Mouse (Mus musculus) CH12.LX (cell line): ENCODE measurements around the gene Ptprd. TPM values are rescaled to one million over a fixed set of nuclear protein-coding genes. Genes with fewer than 3 reads are reported as not detected.

ENCODE experiments used
- DNase-seq: peaks from one replicate; pipeline ENCODE4 v3.0.0-alpha.2; 2013; ENCODE audit errors: extremely low read depth
- H3K27ac ChIP-seq: 2 replicates; pipeline ENCODE4 v1.5.1; 2012; ENCODE audit warnings: low read depth, mild to moderate bottlenecking, control low read depth, moderate library complexity; ENCODE audit not compliant: insufficient read depth
- H3K27me3 ChIP-seq: replicated peaks from 2 replicates; pipeline ENCODE3; 2012; ENCODE audit warnings: inconsistent platforms
- H3K36me3 ChIP-seq, 2 experiments: replicated peaks in 1 of 2; 2 replicates each; pipeline versions ENCODE3 to v1.6.1; 2012; ENCODE audit warnings: inconsistent platforms in 1 of 2, low read length in 1 of 2, mild to moderate bottlenecking in 1 of 2, mixed read lengths in 1 of 2, moderate library complexity in 1 of 2; ENCODE audit not compliant: control insufficient read depth in 1 of 2, insufficient read depth in 1 of 2
- H3K4me1 ChIP-seq, 2 experiments: 2 replicates each; pipeline ENCODE4 v1.6.1; 2012; ENCODE audit warnings: inconsistent platforms in 1 of 2, moderate library complexity in 1 of 2; ENCODE audit not compliant: insufficient read depth in 2 of 2, control insufficient read depth in 1 of 2
- H3K4me2 ChIP-seq: 2 replicates; pipeline ENCODE4 v1.6.1; 2012; ENCODE audit warnings: low read depth, mild to moderate bottlenecking, control low read depth; ENCODE audit not compliant: poor library complexity, insufficient read depth, severe bottlenecking
- H3K4me3 ChIP-seq, 3 experiments: fragments of 150-350 bp in 1 of 3; sonication (generic) in 1 of 3; replicated peaks in 1 of 3; 2 replicates each; pipeline versions ENCODE3 to v1.5.1; 2011 to 2012; ENCODE audit warnings: low read depth in 2 of 3, low read length in 2 of 3, mild to moderate bottlenecking in 2 of 3, moderate library complexity in 2 of 3, control low read depth in 1 of 3, improper control_type of control experiment in 1 of 3, inconsistent platforms in 1 of 3, mixed read lengths in 1 of 3; ENCODE audit not compliant: poor library complexity in 1 of 3
- H3K79me2 ChIP-seq: replicated peaks from 2 replicates; pipeline ENCODE4 v1.6.1; 2012; ENCODE audit warnings: mild to moderate bottlenecking, moderate library complexity; ENCODE audit not compliant: control insufficient read depth, poor library complexity, insufficient read depth, severe bottlenecking; ENCODE audit errors: extremely low read depth
- H3K9ac ChIP-seq: 2 replicates; pipeline ENCODE4 v1.6.1; 2012; ENCODE audit warnings: low read depth, mild to moderate bottlenecking, control low read depth, moderate library complexity; ENCODE audit not compliant: insufficient read depth
- H3K9me3 ChIP-seq: replicated peaks from 2 replicates; pipeline ENCODE3; 2012; ENCODE audit warnings: low read length, inconsistent platforms, mixed read lengths
- BHLHE40 ChIP-seq: IDR thresholded peaks from 2 replicates; pipeline ENCODE4 v1.6.1; 2011; ENCODE audit warnings: mild to moderate bottlenecking, low read depth, low read length, improper control_type of control experiment
- CHD2 ChIP-seq: IDR thresholded peaks from 2 replicates; pipeline ENCODE4 v1.6.1; 2011; ENCODE audit warnings: low read length, improper control_type of control experiment
- CTCF ChIP-seq, 2 experiments: IDR thresholded peaks in 1 of 2; conservative IDR thresholded peaks in 1 of 2; 2 replicates each; pipeline ENCODE4 v1.5.1; 2011 to 2012; ENCODE audit warnings: low read depth in 2 of 2, low read length in 2 of 2, improper control_type of control experiment in 1 of 2, inconsistent platforms in 1 of 2, mild to moderate bottlenecking in 1 of 2, moderate library complexity in 1 of 2
- E2F4 ChIP-seq: IDR thresholded peaks from 2 replicates; pipeline ENCODE4 v1.6.1; 2011; ENCODE audit warnings: low read depth, low read length, improper control_type of control experiment; ENCODE audit not compliant: insufficient replicate concordance
- EP300 ChIP-seq: IDR thresholded peaks from 2 replicates; pipeline ENCODE4 v1.6.1; 2011; ENCODE audit warnings: low read length, improper control_type of control experiment
- HCFC1 ChIP-seq: IDR thresholded peaks from 2 replicates; pipeline ENCODE4 v1.6.1; 2012; ENCODE audit warnings: low read depth, mild to moderate bottlenecking, inconsistent platforms, low read length, improper control_type of control experiment
- JUND ChIP-seq: conservative IDR thresholded peaks from 2 replicates; pipeline ENCODE4 v1.6.1; 2011; ENCODE audit warnings: low read depth, low read length, improper control_type of control experiment
- MAFK ChIP-seq: IDR thresholded peaks from 2 replicates; pipeline ENCODE4 v1.6.1; 2011; ENCODE audit warnings: low read length, improper control_type of control experiment; ENCODE audit not compliant: insufficient replicate concordance
- MAX ChIP-seq: IDR thresholded peaks from 2 replicates; pipeline ENCODE4 v1.6.1; 2011; ENCODE audit warnings: low read length, improper control_type of control experiment
- MAZ ChIP-seq: IDR thresholded peaks from 2 replicates; pipeline ENCODE4 v1.6.1; 2012; ENCODE audit warnings: low read depth, mild to moderate bottlenecking, inconsistent platforms, low read length, improper control_type of control experiment, moderate library complexity
- MYC ChIP-seq: IDR thresholded peaks from 2 replicates; pipeline ENCODE4 v1.6.1; 2011; ENCODE audit warnings: low read depth, mild to moderate bottlenecking, improper control_type of control experiment, low read length
- NELFE ChIP-seq: IDR thresholded peaks from 2 replicates; pipeline ENCODE4 v1.6.1; 2011; ENCODE audit warnings: low read depth, low read length, improper control_type of control experiment
- NRF1 ChIP-seq: IDR thresholded peaks from 2 replicates; pipeline ENCODE4 v1.6.1; 2014; ENCODE audit warnings: low read depth, mild to moderate bottlenecking, inconsistent platforms, low read length, improper control_type of control experiment, moderate library complexity
- POLR2AphosphoS2 ChIP-seq: IDR thresholded peaks from 2 replicates; pipeline ENCODE4 v1.6.1; 2011; ENCODE audit warnings: low read depth, low read length, improper control_type of control experiment
- RCOR1 ChIP-seq: conservative IDR thresholded peaks from 2 replicates; pipeline ENCODE4 v1.6.1; 2012; ENCODE audit warnings: low read depth, mild to moderate bottlenecking, inconsistent platforms, low read length, improper control_type of control experiment
- SIN3A ChIP-seq: IDR thresholded peaks from 2 replicates; pipeline ENCODE4 v1.6.1; 2012; ENCODE audit warnings: low read length, improper control_type of control experiment, inconsistent platforms
- SMC3 ChIP-seq: IDR thresholded peaks from 2 replicates; pipeline ENCODE4 v1.6.1; 2011; ENCODE audit warnings: low read depth, low read length, improper control_type of control experiment
- USF1 ChIP-seq: IDR thresholded peaks from 2 replicates; pipeline ENCODE4 v1.6.1; 2014; ENCODE audit warnings: low read depth, mild to moderate bottlenecking, inconsistent platforms, low read length, improper control_type of control experiment
- ZKSCAN1 ChIP-seq: IDR thresholded peaks from 2 replicates; pipeline ENCODE4 v1.6.1; 2012; ENCODE audit warnings: low read depth, inconsistent platforms, low read length, improper control_type of control experiment, borderline replicate concordance
- dilution Hi-C: fragments of 300-500 bp; cut with MboI; formaldehyde crosslinking; loops from 2 replicates; pipeline ENCODE4 v1.14.3; 2020; ENCODE audit warnings: low sequenced_read_pairs; ENCODE audit not compliant: extremely low pct_unique_long_range_greater_than_20kb, extremely low pct_ligation_motif_present
- in situ Hi-C: fragments of 300-500 bp; cut with MboI; formaldehyde crosslinking; loops from 3 replicates; pipeline ENCODE4 v1.14.3; 2019; ENCODE audit warnings: low sequenced_read_pairs, low pct_ligation_motif_present, low pct_unique_long_range_greater_than_20kb, mixed read lengths
- polyA plus RNA-seq: library from polyadenylated mRNA; unstranded; fragments of >175 nt; gene quantifications from 2 replicates; pipeline ENCODE4 v1.2.1, GENCODE M21; 2012; ENCODE audit warnings: low read depth; ENCODE audit not compliant: insufficient read length
- total RNA-seq, 2 experiments: library from RNA; depleted of rRNA; stranded (reverse); fragments of 300-350 nt in 1 of 2; fragments of >200 nt in 1 of 2; gene quantifications; 2 replicates each; pipeline ENCODE4 v1.2.3; 2012 to 2014

Ptprd gene
- total and polyA plus RNA-seq, 3 experiments = not detected

GRCm38 (mm10) chr4:75974728-75975127 lies 2237.0 kb downstream of the Ptprd start:
- Histone ChIP-seq H3K36me3 (no peaks in the 10 kb centered on the region), H3K4me1 (no peaks in the 10 kb centered on the region), H3K4me2 (no peak overlapping the region), H3K9ac (no peak overlapping the region), H3K9me3 (peaks cover 38% of the 10 kb centered on the region), H3K27me3 (no peaks in the 10 kb centered on the region), H3K4me3 (no peak overlapping the region), H3K79me2 (no peaks in the 10 kb centered on the region), H3K27ac (no peak overlapping the region)
- dilution Hi-C loops = no loop called here
- TF ChIP-seq JUND (no peak), USF1 (no peak), NRF1 (no peak), MAZ (no peak)
- no peak for DNase-seq
- in situ Hi-C loops = no loop called here

- Histone ChIP-seq H3K4me3 (no peak overlapping the region), H3K27me3 (no peaks in the 10 kb centered on the region), H3K79me2 (no peaks in the 10 kb centered on the region), H3K9ac (no peak overlapping the region), H3K9me3 (peaks cover 36% of the 10 kb centered on the region), H3K36me3 (no peaks in the 10 kb centered on the region), H3K4me2 (no peak overlapping the region), H3K4me1 (no peaks in the 10 kb centered on the region), H3K27ac (no peak overlapping the region)
- dilution Hi-C loops = no loop called here
- no peak for TF ChIP-seq NRF1
- TF ChIP-seq MYC = no peak
- no peak for TF ChIP-seq E2F4
- no peak for TF ChIP-seq SMC3
- no peak for TF ChIP-seq JUND
- TF ChIP-seq CTCF (conservative IDR thresholded peaks at IDR 0.05 in 1 of 2, IDR thresholded peaks at IDR 0.05 in 1 of 2; ENCODE audit: low read depth in 2 of 2, low read length in 2 of 2) = no peak
- no peak for TF ChIP-seq POLR2AphosphoS2
- TF ChIP-seq BHLHE40 = no peak
- no peak for TF ChIP-seq ZKSCAN1
- no peak for TF ChIP-seq EP300
- no peak for TF ChIP-seq SIN3A
- TF ChIP-seq CHD2 = no peak
- no peak for TF ChIP-seq MAFK
- no peak for TF ChIP-seq MAX
- no peak for TF ChIP-seq HCFC1
- no peak for TF ChIP-seq RCOR1
- no peak for TF ChIP-seq NELFE
- in situ Hi-C loops = no loop called here
- DNase-seq = no peak
These were observed 2238.4 kb downstream of the Ptprd start for GRCm38 (mm10) chr4:75973322-75973721.
